Mouse (Mus musculus) bone marrow, adult 2 months (tissue): ENCODE measurements around the gene Hist1h2ab. TPM values are rescaled to one million over a fixed set of nuclear protein-coding genes. Genes with fewer than 3 reads are reported as not detected.
A peak's percentile ranks its signal among the peaks of the same experiment; 100 is the strongest.

Experiments used
- H3K27ac ChIP-seq: fragments of 200-500 bp; 2 replicates; pipeline ENCODE4 v1.5.1; 2012; ENCODE audit warnings: low read depth, mild to moderate bottlenecking, control low read depth, inconsistent platforms, low read length; ENCODE audit not compliant: control insufficient read depth, poor library complexity, insufficient read depth
- H3K4me1 ChIP-seq: fragments of 200-500 bp; 2 replicates; pipeline ENCODE4 v1.6.1; 2011; ENCODE audit warnings: low read length; ENCODE audit not compliant: control insufficient read depth, insufficient read depth
- H3K4me3 ChIP-seq: fragments of 200-500 bp; replicated peaks from 2 replicates; pipeline ENCODE3; 2011; ENCODE audit warnings: mild to moderate bottlenecking, low read depth, low read length, control low read depth; ENCODE audit not compliant: control insufficient read depth
- CTCF ChIP-seq: fragments of 200-500 bp; IDR thresholded peaks from 2 replicates; pipeline ENCODE4 v1.5.1; 2011; ENCODE audit warnings: low read length, control low read depth; ENCODE audit not compliant: control insufficient read depth, insufficient read depth
- POLR2A ChIP-seq: fragments of 200-500 bp; IDR thresholded peaks from 2 replicates; pipeline ENCODE4 v1.6.1; 2011; ENCODE audit warnings: low read depth, mild to moderate bottlenecking, control low read depth, low read length, borderline replicate concordance; ENCODE audit not compliant: control insufficient read depth
- WGBS: fragments of 180-500 bp; shearing (Covaris S2); methylation state at CpG from one replicate; pipeline ENCODE4 v1.1.7; 2018; 5-methylcytosine and 5-hydroxymethylcytosine counted together
- polyA plus RNA-seq: library from polyadenylated mRNA; stranded (reverse); fragments of >200 nt; gene quantifications from 2 replicates; pipeline ENCODE4 v1.2.4, GENCODE M21; 2011; ENCODE audit warnings: low replicate concordance; ENCODE audit not compliant: missing spikeins, insufficient read depth, insufficient read length

Hist1h2ab gene
- polyA plus RNA-seq, 1 experiment = 31.4 TPM

- Histone ChIP-seq H3K4me1 (peaks cover 2% of the 10 kb centered on the region; the same call in 1 of the 2 replicates), H3K4me3 (no peak overlapping the region), H3K27ac (no peak overlapping the region)
- TF ChIP-seq CTCF (no peak), POLR2A (no peak)
- 59% methylated on average over 4 of the region's 4 CpGs for WGBS
These were observed 2.6 kb downstream of the Hist1h2ab start for GRCm38 (mm10) chr13:23753314-23754078.

DNA sequence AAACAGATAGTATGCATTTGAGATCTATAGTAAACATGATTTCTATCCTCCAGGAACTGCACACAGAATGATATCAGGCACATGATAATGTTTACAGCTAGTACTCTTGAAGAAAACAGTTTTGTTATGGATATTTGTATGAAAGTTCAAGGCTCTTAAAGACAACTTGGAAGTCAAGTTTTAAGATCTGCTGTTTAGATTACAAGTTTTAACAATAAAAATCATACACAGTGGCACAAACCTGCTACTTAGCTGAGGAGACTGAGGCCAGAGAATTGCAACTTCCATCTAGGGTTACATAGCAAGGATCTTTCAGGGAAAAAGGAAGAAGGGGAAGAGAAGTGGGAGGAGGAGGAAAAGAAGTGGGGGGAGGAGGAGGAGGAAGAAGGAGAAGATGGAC lies 4.1 kb downstream of the Hist1h2ab start:
- TF ChIP-seq CTCF (no peak), POLR2A (no peak)
- peaks cover 2% of the 10 kb centered on the region; the same call in 1 of the 2 replicates for H3K4me1 ChIP-seq
- no peak overlapping the region for H3K27ac ChIP-seq
- H3K4me3 ChIP-seq = no peak overlapping the region

DNA sequence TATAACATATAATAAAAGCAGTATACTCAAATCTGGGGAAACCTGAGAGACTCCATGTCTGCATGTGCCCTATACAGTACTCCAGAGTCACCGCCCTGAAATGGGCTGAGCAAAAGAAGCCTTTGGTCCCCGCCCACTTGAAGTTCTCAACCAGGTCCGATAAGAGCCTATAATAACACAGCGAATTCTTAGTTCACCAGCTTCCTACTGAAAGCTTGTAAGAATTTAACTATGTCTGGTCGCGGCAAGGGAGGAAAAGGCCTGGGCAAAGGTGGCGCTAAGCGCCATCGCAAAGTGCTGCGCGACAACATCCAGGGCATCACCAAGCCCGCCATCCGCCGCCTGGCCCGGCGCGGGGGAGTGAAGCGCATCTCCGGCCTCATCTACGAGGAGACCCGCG lies 5.9 kb downstream of the Hist1h2ab start, which contains the start of gene Hist1h4b:
Gene Hist1h4b (plus strand): TSS at position 224 of the 400 bp plus-strand sequence.
- Histone ChIP-seq H3K4me1 (peaks cover 2% of the 10 kb centered on the region; the same call in 1 of the 2 replicates), H3K27ac (peak within 1 kb of the TSS; percentile 98), H3K4me3 (peak within 1 kb of the TSS; percentile 49)
- WGBS = 0% methylated on average over 22 of the region's 22 CpGs
- TF ChIP-seq POLR2A (peak; percentile 99), CTCF (no peak)

DNA sequence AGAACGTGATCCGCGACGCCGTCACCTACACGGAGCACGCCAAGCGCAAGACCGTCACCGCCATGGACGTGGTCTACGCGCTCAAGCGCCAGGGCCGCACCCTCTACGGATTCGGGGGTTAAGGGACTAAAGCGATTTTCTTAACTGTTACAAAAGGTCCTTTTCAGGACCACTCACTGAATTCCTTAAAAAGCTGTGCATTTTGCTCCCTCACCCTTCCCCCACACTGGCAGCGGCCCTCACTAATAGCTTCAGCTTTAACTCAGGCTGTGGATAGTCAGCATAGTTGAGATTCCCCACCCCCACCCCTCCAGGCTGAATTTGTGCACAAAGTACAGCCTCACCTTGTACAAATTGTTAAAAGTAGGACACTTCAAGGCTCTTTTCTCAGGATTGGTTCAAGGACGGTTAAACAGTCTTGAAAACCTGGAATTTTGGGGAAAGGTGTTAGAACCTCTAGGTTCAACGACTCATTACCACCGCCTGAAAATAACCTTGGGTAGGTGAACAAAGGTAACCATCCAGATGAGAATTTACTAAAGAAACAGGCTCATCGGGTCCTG lies 6.4 kb downstream of the Hist1h2ab start:
- Histone ChIP-seq H3K4me3 (peak overlapping the region; percentile 49), H3K27ac (peak overlapping the region; percentile 98), H3K4me1 (peaks cover 2% of the 10 kb centered on the region; the same call in 1 of the 2 replicates)
- TF ChIP-seq POLR2A (peak; percentile 94; the same call in 1 of the 2 replicates), CTCF (no peak)
- under 1% methylated on average over 19 of the region's 23 CpGs for WGBS

- Histone ChIP-seq H3K4me3 (no peak overlapping the region), H3K27ac (no peak overlapping the region), H3K4me1 (peaks cover 2% of the 10 kb centered on the region; the same call in 1 of the 2 replicates)
- TF ChIP-seq POLR2A = no peak
- no peak for TF ChIP-seq CTCF
- WGBS = 40% methylated on average over 3 of the region's 3 CpGs
These were observed 7.0 kb downstream of the Hist1h2ab start for GRCm38 (mm10) chr13:23757921-23758320.

DNA sequence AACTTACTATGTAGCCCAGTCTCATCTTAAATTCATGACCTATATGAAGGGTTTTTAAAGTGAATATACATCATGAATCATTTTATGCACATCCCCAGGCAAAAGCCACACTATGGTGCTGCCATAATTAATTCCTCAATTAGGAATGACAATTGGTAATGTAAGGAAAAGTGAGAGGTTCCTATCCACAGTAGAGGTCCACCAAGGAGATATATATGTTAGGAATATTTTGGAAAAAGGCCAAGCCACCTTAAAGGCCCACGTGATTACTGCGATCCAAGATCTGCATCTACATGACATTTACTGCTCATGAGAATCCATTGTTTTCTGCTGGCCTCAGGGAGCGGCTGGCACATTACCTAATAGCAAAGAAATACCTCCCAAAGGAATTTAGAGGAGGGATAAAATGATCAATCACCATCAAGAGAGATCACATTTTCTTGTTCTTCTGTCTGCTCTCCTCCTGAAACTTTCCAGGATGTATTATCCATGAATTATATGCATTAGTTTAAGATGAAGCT lies 8.4 kb downstream of the Hist1h2ab start:
- Histone ChIP-seq H3K4me1 (peaks cover 2% of the 10 kb centered on the region; the same call in 1 of the 2 replicates), H3K27ac (no peak overlapping the region), H3K4me3 (no peak overlapping the region)
- TF ChIP-seq POLR2A = no peak
- TF ChIP-seq CTCF = no peak
- 90% methylated on average over 3 of the region's 3 CpGs for WGBS

DNA sequence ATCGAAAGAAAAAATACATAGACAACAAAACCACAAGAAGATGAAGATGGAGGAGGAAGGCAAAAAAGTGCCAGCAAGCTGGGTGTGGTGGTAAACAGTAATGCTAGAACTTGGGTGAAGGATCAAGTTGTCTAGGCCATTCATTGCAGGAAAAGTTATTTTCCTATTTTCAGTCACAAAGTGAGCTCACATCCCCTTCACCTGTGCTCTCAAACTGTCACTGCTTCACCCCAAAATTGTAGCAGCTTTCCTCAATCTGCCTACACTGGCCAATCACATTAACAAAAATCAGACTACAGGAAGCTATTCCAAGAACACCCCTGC lies 9.0 kb downstream of the Hist1h2ab start:
- peak overlapping the region; percentile 56; the same call in 1 of the 2 replicates for H3K27ac ChIP-seq
- 38% methylated on average over 1 of the region's 1 CpGs for WGBS
- peak overlapping the region; percentile 3 for H3K4me3 ChIP-seq
- H3K4me1 ChIP-seq = peaks cover 2% of the 10 kb centered on the region; the same call in 1 of the 2 replicates
- TF ChIP-seq POLR2A (no peak), CTCF (no peak)

GRCm38 (mm10) chr13:23760240-23760971 lies 9.5 kb downstream of the Hist1h2ab start:
- no peak for TF ChIP-seq CTCF
- TF ChIP-seq POLR2A = no peak
- under 1% methylated on average over 23 of the region's 27 CpGs for WGBS
- Histone ChIP-seq H3K4me1 (peaks cover 2% of the 10 kb centered on the region; the same call in 1 of the 2 replicates), H3K27ac (peak overlapping the region; percentile 99), H3K4me3 (peak overlapping the region; percentile 49)
